Mouse (Mus musculus): ENCODE results near the gene Kifc3.

DNA sequence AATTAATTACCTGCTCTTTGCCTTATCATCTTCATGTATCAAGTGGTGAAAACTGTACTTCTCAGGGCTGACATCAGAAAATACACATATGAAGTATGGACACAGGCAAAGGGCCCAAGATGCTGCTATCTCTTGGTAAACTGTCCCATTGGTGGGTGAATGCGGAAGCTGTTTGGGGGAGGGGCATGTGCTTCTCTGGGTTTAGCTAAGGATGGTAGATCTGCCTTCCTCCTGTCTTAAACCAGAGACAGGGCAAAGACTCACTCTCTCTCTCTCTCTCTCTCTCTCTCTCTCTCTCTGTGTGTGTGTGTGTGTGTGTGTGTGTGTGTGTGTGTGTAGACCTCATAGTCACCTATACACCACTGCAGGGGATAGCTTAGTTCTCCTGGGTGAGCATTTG lies 61.6 kb downstream of the Kifc3 start:
- no peak for TF ChIP-seq POLR2A (IDR thresholded peaks at IDR 0.05; ENCODE audit: low read depth, low read length)
- no peak for TF ChIP-seq CTCF (IDR thresholded peaks at IDR 0.05; ENCODE audit: extremely low read depth, insufficient read length, insufficient replicate concordance, low read depth, low read length)

All from small intestine, adult 2 months (tissue).